Mouse (Mus musculus): ENCODE data around the gene Wdr19. TPM values are rescaled to one million over a fixed set of nuclear protein-coding genes. Genes with fewer than 3 reads are reported as not detected.

Gene Wdr19
- 5.0 and 5.8 TPM in 2 replicates for polyA plus RNA-seq (2015; fragmentation: Nextera tagmentation; extraction: Ambion mirVana)

GRCm38 (mm10) chr5:65199346-65200128 lies at the start of gene Wdr19:
Gene Wdr19 (plus strand): TSS chr5:65199696.
- Histone ChIP-seq H3K4me1 (replicated peaks) (peaks cover 7% of the 10 kb centered on the region; the same call in 1 of the 2 replicates), H3K27ac (peak within 1 kb of the TSS; percentile 69), H3K36me3 (no peaks in the 10 kb centered on the region), H3K9me3 (replicated peaks) (no peaks in the 10 kb centered on the region), H3K4me3 (peak within 1 kb of the TSS; percentile 71), H3K9ac (peak within 1 kb of the TSS; percentile 57), H3K4me2 (peak within 1 kb of the TSS; percentile 78), H3K27me3 (no peaks in the 10 kb centered on the region)
- ATAC-seq (replicated peaks; ENCODE audit: insufficient number of reproducible peaks, insufficient read depth, low FRiP score, low read depth), result peak; percentile 100
- under 1% methylated on average over 37 of the region's 37 CpGs for WGBS

- Histone ChIP-seq H3K27me3 (no peaks in the 10 kb centered on the region), H3K36me3 (peaks cover 15% of the 10 kb centered on the region; the same call in 1 of the 2 replicates), H3K4me1 (replicated peaks) (peaks cover 4% of the 10 kb centered on the region; the same call in 1 of the 2 replicates), H3K9ac (no peak overlapping the region), H3K27ac (no peak overlapping the region), H3K4me3 (no peak overlapping the region), H3K9me3 (replicated peaks) (no peaks in the 10 kb centered on the region), H3K4me2 (no peak overlapping the region)
- no peak for ATAC-seq (replicated peaks; ENCODE audit: insufficient number of reproducible peaks, insufficient read depth, low FRiP score, low read depth)
- 93% methylated on average over 6 of the region's 6 CpGs for WGBS
Observed at GRCm38 (mm10) chr5:65149706-65150105, 49.8 kb upstream of the Wdr19 start.

- no peaks in the 10 kb centered on the region for H3K27me3 ChIP-seq
- peaks cover 8% of the 10 kb centered on the region; the same call in 1 of the 2 replicates for H3K36me3 ChIP-seq
- H3K4me2 ChIP-seq, result no peak overlapping the region
- H3K27ac ChIP-seq, result no peak overlapping the region
- H3K9me3 ChIP-seq (replicated peaks), result no peaks in the 10 kb centered on the region
- H3K4me1 ChIP-seq (replicated peaks), result peaks cover 4% of the 10 kb centered on the region; the same call in 1 of the 2 replicates
- no peak for ATAC-seq (replicated peaks; ENCODE audit: insufficient number of reproducible peaks, insufficient read depth, low FRiP score, low read depth)
- H3K9ac ChIP-seq, result no peak overlapping the region
- no peak overlapping the region for H3K4me3 ChIP-seq
- 75% methylated on average over 8 of the region's 8 CpGs for WGBS
Observed at GRCm38 (mm10) chr5:65150376-65150955, 49.0 kb upstream of the Wdr19 start.

GRCm38 (mm10) chr5:65151276-65151675 lies 48.2 kb upstream of the Wdr19 start:
- no peaks in the 10 kb centered on the region for H3K9me3 ChIP-seq (replicated peaks)
- H3K27me3 ChIP-seq, result no peaks in the 10 kb centered on the region
- 88% methylated on average over 3 of the region's 3 CpGs for WGBS
- peaks cover 8% of the 10 kb centered on the region; the same call in 1 of the 2 replicates for H3K36me3 ChIP-seq
- no peak for ATAC-seq (replicated peaks; ENCODE audit: insufficient number of reproducible peaks, insufficient read depth, low FRiP score, low read depth)
- no peak overlapping the region for H3K27ac ChIP-seq
- peaks cover 4% of the 10 kb centered on the region; the same call in 1 of the 2 replicates for H3K4me1 ChIP-seq (replicated peaks)
- H3K9ac ChIP-seq, result no peak overlapping the region
- no peak overlapping the region for H3K4me2 ChIP-seq
- H3K4me3 ChIP-seq, result no peak overlapping the region

- H3K4me1 ChIP-seq (replicated peaks), result peaks cover 4% of the 10 kb centered on the region; the same call in 1 of the 2 replicates
- H3K9ac ChIP-seq, result no peak overlapping the region
- no peak overlapping the region for H3K27ac ChIP-seq
- ATAC-seq (replicated peaks; ENCODE audit: insufficient number of reproducible peaks, insufficient read depth, low FRiP score, low read depth), result no peak
- H3K9me3 ChIP-seq (replicated peaks), result no peaks in the 10 kb centered on the region
- 59% methylated on average over 5 of the region's 5 CpGs for WGBS
- no peak overlapping the region for H3K4me2 ChIP-seq
- H3K36me3 ChIP-seq, result peaks cover 8% of the 10 kb centered on the region; the same call in 1 of the 2 replicates
- H3K27me3 ChIP-seq, result no peaks in the 10 kb centered on the region
- no peak overlapping the region for H3K4me3 ChIP-seq
Observed at GRCm38 (mm10) chr5:65151767-65152166, 47.7 kb upstream of the Wdr19 start.

GRCm38 (mm10) chr5:65154287-65154686 lies 45.2 kb upstream of the Wdr19 start:
- H3K27ac ChIP-seq, result no peak overlapping the region
- ATAC-seq (replicated peaks; ENCODE audit: insufficient number of reproducible peaks, insufficient read depth, low FRiP score, low read depth), result no peak
- H3K27me3 ChIP-seq, result no peaks in the 10 kb centered on the region
- WGBS, result 81% methylated on average over 6 of the region's 6 CpGs
- H3K36me3 ChIP-seq, result 0 out of 2 replicates have a peak, but pooled peaks cover 2% of the 10 kb centered on the region
- peaks cover 4% of the 10 kb centered on the region; the same call in 1 of the 2 replicates for H3K4me1 ChIP-seq (replicated peaks)
- no peak overlapping the region for H3K4me2 ChIP-seq
- H3K9me3 ChIP-seq (replicated peaks), result no peaks in the 10 kb centered on the region
- no peak overlapping the region for H3K4me3 ChIP-seq
- no peak overlapping the region for H3K9ac ChIP-seq

GRCm38 (mm10) chr5:65156853-65157252 lies 42.6 kb upstream of the Wdr19 start:
- H3K4me2 ChIP-seq, result no peak overlapping the region
- no peak overlapping the region for H3K9ac ChIP-seq
- no peaks in the 10 kb centered on the region for H3K9me3 ChIP-seq (replicated peaks)
- H3K27ac ChIP-seq, result no peak overlapping the region
- 68% methylated on average over 2 of the region's 2 CpGs for WGBS
- peaks cover under 1% of the 10 kb centered on the region; the same call in 1 of the 2 replicates for H3K4me1 ChIP-seq (replicated peaks)
- no peaks in the 10 kb centered on the region for H3K27me3 ChIP-seq
- no peaks in the 10 kb centered on the region for H3K36me3 ChIP-seq
- ATAC-seq (replicated peaks; ENCODE audit: insufficient number of reproducible peaks, insufficient read depth, low FRiP score, low read depth), result no peak
- H3K4me3 ChIP-seq, result no peak overlapping the region

- Histone ChIP-seq H3K27ac (peak overlapping the region; percentile 81), H3K9me3 (replicated peaks) (no peaks in the 10 kb centered on the region), H3K4me2 (peak overlapping the region; percentile 29; the same call in 1 of the 2 replicates), H3K27me3 (no peaks in the 10 kb centered on the region), H3K9ac (no peak overlapping the region), H3K4me3 (no peak overlapping the region), H3K36me3 (no peaks in the 10 kb centered on the region), H3K4me1 (replicated peaks) (no peaks in the 10 kb centered on the region)
- peak; percentile 90 for ATAC-seq (replicated peaks; ENCODE audit: insufficient number of reproducible peaks, insufficient read depth, low FRiP score, low read depth)
- WGBS, result 62% methylated on average over 22 of the region's 22 CpGs
Observed at GRCm38 (mm10) chr5:65157412-65158381, 41.8 kb upstream of the Wdr19 start.

- Histone ChIP-seq H3K4me3 (no peak overlapping the region), H3K9me3 (replicated peaks) (no peaks in the 10 kb centered on the region), H3K4me2 (no peak overlapping the region), H3K27ac (peak overlapping the region; percentile 81), H3K4me1 (replicated peaks) (no peaks in the 10 kb centered on the region), H3K27me3 (no peaks in the 10 kb centered on the region), H3K36me3 (no peaks in the 10 kb centered on the region; the same call in 1 of the 2 replicates), H3K9ac (no peak overlapping the region)
- WGBS, result 88% methylated on average over 20 of the region's 20 CpGs
- no peak for ATAC-seq (replicated peaks; ENCODE audit: insufficient number of reproducible peaks, insufficient read depth, low FRiP score, low read depth)
Observed at GRCm38 (mm10) chr5:65158696-65159305, 40.7 kb upstream of the Wdr19 start.

GRCm38 (mm10) chr5:65163001-65163400 lies 36.5 kb upstream of the Wdr19 start:
- Histone ChIP-seq H3K4me2 (no peak overlapping the region), H3K36me3 (peaks cover 10% of the 10 kb centered on the region; the same call in 1 of the 2 replicates), H3K27ac (no peak overlapping the region), H3K9me3 (replicated peaks) (no peaks in the 10 kb centered on the region), H3K27me3 (no peaks in the 10 kb centered on the region), H3K9ac (no peak overlapping the region), H3K4me1 (replicated peaks) (no peaks in the 10 kb centered on the region), H3K4me3 (no peak overlapping the region)
- no peak for ATAC-seq (replicated peaks; ENCODE audit: insufficient number of reproducible peaks, insufficient read depth, low FRiP score, low read depth)
- WGBS, result 53% methylated on average over 5 of the region's 5 CpGs
